Mouse (Mus musculus) heart, postnatal 0 days (tissue): ENCODE results near the gene Cbln4.

Experiments
- CTCF ChIP-seq: IDR thresholded peaks from 2 replicates; pipeline ENCODE4 v1.5.1; 2016; ENCODE audit warnings: antibody characterized with exemption, control low read depth, low read depth
- EP300 ChIP-seq: IDR thresholded peaks from 2 replicates; pipeline ENCODE4 v1.6.1; 2016; ENCODE audit warnings: antibody characterized with exemption, low read depth

DNA sequence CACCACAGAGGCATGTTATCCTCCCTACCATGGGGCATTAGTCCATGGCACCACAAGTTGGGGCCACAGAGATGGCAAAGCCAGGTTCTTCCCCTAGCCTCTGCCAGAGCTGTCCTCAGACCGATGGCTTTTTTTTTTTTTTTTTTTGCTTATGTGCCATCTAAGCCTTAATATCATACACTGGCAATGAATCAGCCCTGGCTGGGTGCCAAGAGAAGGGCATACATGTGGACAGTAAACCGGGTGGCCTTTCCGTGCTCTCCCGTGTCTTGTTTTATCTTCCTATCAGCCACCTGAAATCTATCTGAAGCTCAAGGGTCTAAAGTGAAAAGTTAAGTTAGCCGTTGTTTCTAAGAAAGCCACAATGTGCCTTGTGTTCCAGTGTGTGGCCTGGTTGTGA is 3.7 kb downstream of the Cbln4 start:
- TF ChIP-seq CTCF = no peak
- TF ChIP-seq EP300 = no peak
